Mouse (Mus musculus) liver, embryonic 12.5 days (tissue): ENCODE measurements around the gene Sugp1. TPM values are rescaled to one million over a fixed set of nuclear protein-coding genes. Genes with fewer than 3 reads are reported as not detected.
A peak's percentile ranks its signal among the peaks of the same experiment; 100 is the strongest.
"Not testable (repeated sequence)": the region's sequence is repeated elsewhere in the genome, so short reads cannot be mapped to it uniquely, and the experiment has no call there.

Source experiments
- ATAC-seq: fragments of 200-750 bp; cut with Nextera tagmentation; 2 replicates; pipeline ENCODE4 v1.8.0; 2017; ENCODE audit warnings: moderate number of reproducible peaks, mild to moderate bottlenecking, moderate library complexity
- H3K27ac ChIP-seq: fragments of 300-500 bp; sonication (generic); 2 replicates; pipeline ENCODE4 v1.5.1; 2016; ENCODE audit warnings: mild to moderate bottlenecking
- H3K27me3 ChIP-seq: fragments of 300-500 bp; sonication (generic); replicated peaks from 2 replicates; pipeline ENCODE4 v1.6.1; 2016; ENCODE audit warnings: mild to moderate bottlenecking, moderate library complexity
- H3K36me3 ChIP-seq: fragments of 300-500 bp; sonication (generic); 2 replicates; pipeline ENCODE4 v1.6.1; 2016; ENCODE audit warnings: mild to moderate bottlenecking, moderate library complexity
- H3K4me1 ChIP-seq: fragments of 300-500 bp; sonication (generic); 2 replicates; pipeline ENCODE4 v1.6.1; 2016
- H3K4me2 ChIP-seq: fragments of 300-500 bp; sonication (generic); 2 replicates; pipeline ENCODE4 v1.6.1; 2016; ENCODE audit warnings: mild to moderate bottlenecking, moderate library complexity
- H3K4me3 ChIP-seq: fragments of 300-500 bp; sonication (generic); 2 replicates; pipeline ENCODE4 v1.5.1; 2016; ENCODE audit warnings: mild to moderate bottlenecking, moderate library complexity
- H3K9ac ChIP-seq: fragments of 300-500 bp; sonication (generic); 2 replicates; pipeline ENCODE4 v1.6.1; 2016; ENCODE audit warnings: mild to moderate bottlenecking, moderate library complexity
- H3K9me3 ChIP-seq: fragments of 300-500 bp; sonication (generic); replicated peaks from 2 replicates; pipeline ENCODE4 v1.6.1; 2016; ENCODE audit warnings: mild to moderate bottlenecking, moderate library complexity
- WGBS: fragments of 180-500 bp; shearing (Covaris S2); methylation state at CpG from one replicate; pipeline ENCODE4 v1.1.7; 2016; ENCODE audit not compliant: insufficient replicate concordance; 5-methylcytosine and 5-hydroxymethylcytosine counted together
- polyA plus RNA-seq: library from polyadenylated mRNA; unstranded; fragments of >200 nt; fragmentation: Nextera tagmentation; extraction: Ambion mirVana; gene quantifications from 2 replicates; pipeline ENCODE4 v1.2.1, GENCODE M21; 2016

Gene Sugp1
- 25.1 and 26.2 TPM in 2 replicates for polyA plus RNA-seq

DNA sequence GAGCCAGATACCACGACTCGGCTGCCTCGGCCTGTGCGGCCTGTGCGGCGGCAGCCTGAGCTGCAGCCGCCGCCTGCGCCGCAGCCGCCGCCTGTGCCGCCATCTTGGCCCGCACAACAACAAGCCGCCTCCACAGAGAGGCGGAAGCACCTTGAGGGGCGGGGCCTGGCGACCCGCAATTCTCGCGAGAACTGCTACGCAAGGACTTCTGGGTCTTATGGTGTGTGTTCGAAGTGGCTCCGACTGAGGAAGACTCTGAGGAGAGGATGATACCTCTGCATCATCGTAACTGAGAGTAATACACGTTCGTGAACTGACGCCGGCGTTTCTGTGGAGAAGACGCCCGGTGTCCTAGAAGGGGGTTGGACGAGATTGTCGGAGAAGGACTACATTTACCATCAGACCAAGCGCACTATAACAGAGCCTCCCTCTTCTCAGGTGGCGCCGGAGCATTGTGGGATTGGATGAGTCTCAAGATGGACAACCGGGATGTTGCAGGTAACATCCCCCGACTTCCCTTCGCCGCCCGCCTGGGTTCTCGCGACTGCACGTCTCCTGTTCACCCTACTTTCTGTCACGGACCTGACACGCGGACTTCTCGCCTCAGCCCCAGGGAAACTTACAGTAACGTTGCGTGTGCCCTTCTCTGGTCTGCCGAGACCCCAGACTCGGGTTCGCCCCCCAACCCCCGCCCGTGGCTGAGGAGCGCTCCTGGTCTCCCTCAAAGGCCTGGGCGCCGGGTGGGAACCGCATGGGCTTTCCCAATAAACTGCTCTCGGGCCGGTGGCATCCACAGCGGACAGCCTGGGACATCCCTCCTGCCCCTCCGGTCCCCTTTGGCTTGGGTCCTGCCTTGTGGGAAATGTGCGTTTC lies at the start of gene Sugp1, which contains the start of gene Mau2:
TSS of gene Sugp1 (plus strand) at position 231 of the 873 bp plus-strand sequence.
TSS of gene Mau2 (minus strand) at position 152 of the 873 bp plus-strand sequence.
- Histone ChIP-seq H3K27me3 (no peaks in the 10 kb centered on the region), H3K9ac (peak within 1 kb of the TSS; percentile 96), H3K9me3 (no peaks in the 10 kb centered on the region), H3K4me2 (peak within 1 kb of the TSS; percentile 96), H3K27ac (peak within 1 kb of the TSS; percentile 86), H3K36me3 (peaks cover 14% of the 10 kb centered on the region; the same call in 1 of the 2 replicates), H3K4me3 (peak within 1 kb of the TSS; percentile 98), H3K4me1 (peaks cover 58% of the 10 kb centered on the region)
- ATAC-seq: peak; percentile 91
- WGBS: 2% methylated on average over 65 of the region's 65 CpGs

- no peaks in the 10 kb centered on the region for H3K27me3 ChIP-seq
Observed at GRCm38 (mm10) chr8:69995422-69995775, 47.2 kb upstream of the Sugp1 start.

DNA sequence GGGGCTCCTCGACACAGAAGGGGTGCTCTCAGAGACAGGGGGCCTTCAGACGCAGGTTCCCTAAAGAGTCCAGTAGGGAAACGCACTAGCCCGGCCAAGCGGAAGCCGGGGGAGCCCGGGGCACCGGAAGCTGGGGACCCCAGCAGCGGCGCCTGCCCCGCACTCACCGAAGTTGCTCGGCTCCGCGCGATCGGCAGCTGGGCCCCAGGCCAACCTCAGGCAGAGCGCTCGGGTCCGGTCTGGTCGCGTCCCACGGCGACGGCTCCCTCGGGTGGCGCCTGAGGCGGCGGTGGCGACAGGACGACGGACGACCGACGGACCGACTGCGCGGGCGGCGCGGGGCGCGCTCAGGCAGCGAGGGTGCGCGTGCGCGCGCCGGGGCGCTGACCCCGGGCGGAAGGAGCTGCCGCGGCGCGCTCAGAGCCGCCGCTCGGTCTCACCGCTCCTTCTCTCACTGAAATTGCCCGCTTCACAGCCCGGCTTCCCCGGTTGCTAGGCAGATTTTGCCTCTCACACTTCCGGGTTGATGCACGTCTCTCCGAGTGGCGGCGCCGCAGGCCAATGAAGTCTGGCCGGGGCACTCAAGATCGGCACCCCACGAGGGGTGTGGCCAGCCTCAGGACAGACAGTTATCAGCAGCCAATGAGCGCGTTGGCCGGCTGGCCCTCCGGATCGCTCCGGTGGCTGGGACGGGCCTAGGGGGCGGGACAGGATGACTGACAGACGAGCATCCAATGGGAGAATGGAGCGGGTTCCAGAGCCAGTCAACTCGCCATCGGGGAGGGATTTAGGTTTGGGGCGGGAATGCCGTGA lies 46.6 kb upstream of the Sugp1 start, which contains the start of gene Gatad2a:
TSS of gene Gatad2a (minus strand) at position 609 of the 813 bp plus-strand sequence.
- peak within 1 kb of the TSS; percentile 92 for H3K9ac ChIP-seq
- H3K36me3 ChIP-seq: peaks cover 21% of the 10 kb centered on the region
- peak within 1 kb of the TSS; percentile 91 for H3K4me2 ChIP-seq
- H3K9me3 ChIP-seq: no peaks in the 10 kb centered on the region
- H3K4me3 ChIP-seq: peak within 1 kb of the TSS; percentile 91
- peak within 1 kb of the TSS; percentile 96 for H3K27ac ChIP-seq
- peak; percentile 97 for ATAC-seq
- peaks cover 48% of the 10 kb centered on the region for H3K4me1 ChIP-seq
- 2% methylated on average over 87 of the region's 87 CpGs for WGBS
- no peaks in the 10 kb centered on the region for H3K27me3 ChIP-seq

More at GRCm38 (mm10) chr8:69995422-69995775, 47.2 kb upstream of the Sugp1 start:
- Histone ChIP-seq H3K9me3 (no peaks in the 10 kb centered on the region), H3K4me3 (peak overlapping the region; percentile 91), H3K4me2 (peak overlapping the region; percentile 87), H3K9ac (peak overlapping the region; percentile 92), H3K27ac (peak overlapping the region; percentile 96), H3K4me1 (peaks cover 45% of the 10 kb centered on the region), H3K36me3 (peaks cover 24% of the 10 kb centered on the region)
- under 1% methylated on average over 7 of the region's 7 CpGs for WGBS
- ATAC-seq: no peak

GRCm38 (mm10) chr8:69996589-69997285 lies 45.9 kb upstream of the Sugp1 start:
- no peaks in the 10 kb centered on the region for H3K27me3 ChIP-seq
- H3K4me2 ChIP-seq: peak overlapping the region; percentile 91
- no peaks in the 10 kb centered on the region for H3K9me3 ChIP-seq
- H3K4me3 ChIP-seq: peak overlapping the region; percentile 91
- H3K27ac ChIP-seq: peak overlapping the region; percentile 94
- no peak for ATAC-seq
- peak overlapping the region; percentile 84 for H3K9ac ChIP-seq
- H3K36me3 ChIP-seq: peaks cover 14% of the 10 kb centered on the region
- peaks cover 50% of the 10 kb centered on the region for H3K4me1 ChIP-seq
- WGBS: 3% methylated on average over 35 of the region's 35 CpGs

DNA sequence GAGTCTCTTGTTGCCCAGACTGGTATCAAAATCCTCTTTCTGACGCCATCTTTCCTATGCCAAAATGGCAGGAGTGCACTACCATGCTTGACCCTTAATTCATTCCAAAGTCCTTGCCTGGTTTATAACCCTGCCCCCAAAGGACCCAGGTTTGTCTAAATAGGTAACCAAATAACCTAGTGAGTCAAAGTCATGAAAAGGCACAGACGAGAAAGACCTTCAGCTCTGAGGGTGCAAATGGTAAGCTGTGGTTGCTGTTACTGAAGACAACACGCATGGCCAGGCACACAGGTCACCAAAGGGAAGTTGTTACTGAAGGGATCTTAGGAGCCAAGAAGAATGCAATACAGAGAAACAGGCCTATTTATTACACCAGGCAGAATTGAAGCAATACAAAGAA lies 43.9 kb upstream of the Sugp1 start:
- Histone ChIP-seq H3K27me3 (no peaks in the 10 kb centered on the region), H3K36me3 (no peaks in the 10 kb centered on the region), H3K9me3 (no peaks in the 10 kb centered on the region), H3K4me2 (no peak overlapping the region), H3K9ac (no peak overlapping the region), H3K4me3 (no peak overlapping the region), H3K4me1 (peaks cover 55% of the 10 kb centered on the region), H3K27ac (0 out of 2 replicates have a peak overlapping the region, but pooled peaks have one; percentile 2)
- WGBS: 81% methylated on average over 3 of the region's 3 CpGs
- no peak for ATAC-seq

GRCm38 (mm10) chr8:69999236-69999635 lies 43.4 kb upstream of the Sugp1 start:
- peaks cover 50% of the 10 kb centered on the region for H3K4me1 ChIP-seq
- WGBS: 89% methylated on average over 4 of the region's 4 CpGs

GRCm38 (mm10) chr8:70000226-70000625 lies 42.4 kb upstream of the Sugp1 start:
- ATAC-seq: no peak
- H3K4me1 ChIP-seq: peaks cover 40% of the 10 kb centered on the region
- H3K9ac ChIP-seq: no peak overlapping the region
- no peaks in the 10 kb centered on the region for H3K36me3 ChIP-seq
- no peak overlapping the region for H3K4me2 ChIP-seq
- H3K27me3 ChIP-seq: no peaks in the 10 kb centered on the region
- H3K27ac ChIP-seq: 0 out of 2 replicates have a peak overlapping the region, but pooled peaks have one; percentile 85
- WGBS: 75% methylated on average over 2 of the region's 2 CpGs
- no peak overlapping the region for H3K4me3 ChIP-seq
- H3K9me3 ChIP-seq: no peaks in the 10 kb centered on the region

More at GRCm38 (mm10) chr8:69999236-69999635, 43.4 kb upstream of the Sugp1 start:
- Histone ChIP-seq H3K27me3 (no peaks in the 10 kb centered on the region), H3K27ac (no peak overlapping the region), H3K4me3 (no peak overlapping the region), H3K4me2 (no peak overlapping the region), H3K9ac (no peak overlapping the region), H3K36me3 (no peaks in the 10 kb centered on the region), H3K9me3 (no peaks in the 10 kb centered on the region)
- ATAC-seq: no peak

DNA sequence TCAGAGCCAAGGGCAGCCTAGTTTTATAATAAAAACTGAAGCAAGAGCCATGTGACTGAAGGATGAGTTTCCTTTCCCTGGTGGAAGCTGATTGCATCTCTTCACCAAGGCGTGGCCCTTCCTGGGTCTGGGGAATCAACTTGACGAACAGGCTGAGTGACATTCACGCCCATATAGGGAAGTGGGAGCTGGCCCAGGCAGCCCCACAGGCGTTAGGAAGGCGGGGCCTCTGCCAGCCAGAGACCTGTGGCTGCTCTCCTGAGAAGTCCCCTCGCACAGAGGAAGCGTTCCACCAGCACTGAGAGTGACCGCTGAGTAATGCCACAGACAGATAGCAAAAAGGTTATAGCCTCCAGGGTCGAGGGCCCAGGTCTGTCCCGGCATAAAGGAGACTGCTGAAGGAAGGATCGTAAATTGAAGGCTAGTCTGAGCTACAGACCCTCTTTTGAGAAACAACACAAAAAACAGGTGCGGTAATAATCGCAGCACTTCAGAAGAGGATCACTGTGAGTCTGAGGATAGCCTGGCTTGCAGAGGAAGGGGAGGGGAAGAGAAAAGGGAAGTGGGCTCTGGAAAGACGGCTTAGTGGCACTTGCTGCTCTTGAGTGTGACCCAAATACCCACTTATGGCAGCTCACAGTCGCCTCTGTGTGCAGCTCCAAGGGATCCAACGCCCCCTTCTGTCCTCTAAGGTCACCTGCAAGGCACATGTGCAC lies 41.3 kb upstream of the Sugp1 start:
- peak; percentile 74 for ATAC-seq
- no peaks in the 10 kb centered on the region for H3K27me3 ChIP-seq
- H3K9ac ChIP-seq: peak overlapping the region; percentile 73
- H3K36me3 ChIP-seq: no peaks in the 10 kb centered on the region
- peaks cover 38% of the 10 kb centered on the region for H3K4me1 ChIP-seq
- H3K4me2 ChIP-seq: peak overlapping the region; percentile 83
- peak overlapping the region; percentile 85 for H3K27ac ChIP-seq
- H3K9me3 ChIP-seq: no peaks in the 10 kb centered on the region
- H3K4me3 ChIP-seq: peak overlapping the region; percentile 51
- under 1% methylated on average over 16 of the region's 16 CpGs for WGBS

DNA sequence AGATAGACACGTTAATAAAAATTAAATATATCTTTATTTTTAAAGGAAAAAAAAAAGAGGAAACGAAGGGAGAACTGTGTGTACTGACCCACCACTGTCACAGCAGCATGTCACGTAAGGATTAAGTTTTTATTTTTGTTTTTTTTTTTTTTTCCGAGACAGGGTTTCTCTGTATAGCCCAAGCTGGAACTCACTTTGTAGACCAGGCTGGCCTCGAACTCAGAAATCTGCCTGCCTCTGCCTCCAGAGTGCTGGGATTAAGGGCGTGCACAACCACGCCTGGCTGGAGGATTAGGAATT lies 40.8 kb upstream of the Sugp1 start:
- not testable (repeated sequence) for H3K36me3 ChIP-seq, H3K9me3 ChIP-seq, H3K27me3 ChIP-seq, ATAC-seq
- peak overlapping the region; percentile 83 for H3K4me2 ChIP-seq
- H3K9ac ChIP-seq: peak overlapping the region; percentile 73
- H3K4me3 ChIP-seq: peak overlapping the region; percentile 51; the same call in 1 of the 2 replicates
- H3K4me1 ChIP-seq: peaks cover 36% of the 10 kb centered on the region
- WGBS: 20% methylated on average over 7 of the region's 7 CpGs
- H3K27ac ChIP-seq: peak overlapping the region; percentile 85; the same call in 1 of the 2 replicates

DNA sequence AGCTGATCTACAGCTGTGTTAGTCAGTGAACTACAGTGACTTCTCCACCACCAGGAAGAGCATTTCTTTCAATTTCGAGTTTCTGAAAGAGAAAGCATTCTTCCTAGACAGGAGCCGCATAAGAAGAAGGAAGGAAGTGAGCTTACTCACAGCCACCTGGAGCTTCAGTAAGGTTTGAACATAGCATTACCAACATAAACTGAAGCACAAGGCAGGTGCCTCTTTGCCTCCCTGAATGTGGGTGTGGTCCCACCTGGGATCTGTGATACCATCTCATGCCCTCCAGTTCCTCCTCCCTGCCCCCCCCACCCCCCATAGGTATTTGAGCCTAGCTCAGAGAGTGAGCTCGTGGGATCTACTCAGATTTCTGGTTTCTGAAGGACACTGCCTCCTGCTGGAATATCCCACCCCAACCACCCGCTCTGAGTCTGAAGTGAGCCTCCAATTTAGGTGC lies 39.4 kb upstream of the Sugp1 start:
- H3K27me3 ChIP-seq: no peaks in the 10 kb centered on the region
- H3K9ac ChIP-seq: no peak overlapping the region
- H3K36me3 ChIP-seq: no peaks in the 10 kb centered on the region
- ATAC-seq: no peak
- H3K4me1 ChIP-seq: peaks cover 31% of the 10 kb centered on the region
- H3K27ac ChIP-seq: no peak overlapping the region
- no peaks in the 10 kb centered on the region for H3K9me3 ChIP-seq
- H3K4me2 ChIP-seq: no peak overlapping the region
- no peak overlapping the region for H3K4me3 ChIP-seq
- WGBS: 36% methylated on average over 4 of the region's 4 CpGs

- Histone ChIP-seq H3K4me2 (no peak overlapping the region), H3K4me1 (peaks cover 36% of the 10 kb centered on the region), H3K36me3 (no peaks in the 10 kb centered on the region), H3K27ac (no peak overlapping the region), H3K4me3 (no peak overlapping the region), H3K27me3 (no peaks in the 10 kb centered on the region), H3K9ac (no peak overlapping the region), H3K9me3 (no peaks in the 10 kb centered on the region)
- ATAC-seq: no peak
Observed at GRCm38 (mm10) chr8:70004345-70004744, 38.3 kb upstream of the Sugp1 start.
